Mouse (Mus musculus) limb, embryonic 12.5 days (tissue): Measurements from ENCODE around the gene Pthlh. TPM values are rescaled to one million over a fixed set of nuclear protein-coding genes. Genes with fewer than 3 reads are reported as not detected.

Source experiments
- ATAC-seq: fragments of 200-750 bp; cut with Nextera tagmentation; 2 replicates; pipeline ENCODE4 v1.8.0; 2017; ENCODE audit warnings: low read depth, moderate TSS enrichment; ENCODE audit not compliant: insufficient number of reproducible peaks, insufficient read depth, low FRiP score, low TSS enrichment
- H3K27ac ChIP-seq: fragments of 300-500 bp; sonication (generic); 2 replicates; pipeline ENCODE4 v1.5.1; 2016; ENCODE audit warnings: mild to moderate bottlenecking, moderate library complexity
- H3K27me3 ChIP-seq: fragments of 300-500 bp; sonication (generic); 2 replicates; pipeline ENCODE4 v1.6.1; 2016; ENCODE audit warnings: mild to moderate bottlenecking, moderate library complexity
- H3K36me3 ChIP-seq: fragments of 300-500 bp; sonication (generic); 2 replicates; pipeline ENCODE4 v1.6.1; 2016; ENCODE audit warnings: mild to moderate bottlenecking, moderate library complexity
- H3K4me1 ChIP-seq: fragments of 300-500 bp; sonication (generic); replicated peaks from 2 replicates; pipeline ENCODE4 v1.6.1; 2016
- H3K4me2 ChIP-seq: fragments of 300-500 bp; sonication (generic); 2 replicates; pipeline ENCODE4 v1.6.1; 2016; ENCODE audit warnings: mild to moderate bottlenecking, moderate library complexity
- H3K4me3 ChIP-seq: fragments of 300-500 bp; sonication (generic); replicated peaks from 2 replicates; pipeline ENCODE4 v1.5.1; 2016; ENCODE audit warnings: mild to moderate bottlenecking
- H3K9ac ChIP-seq: fragments of 300-500 bp; sonication (generic); replicated peaks from 2 replicates; pipeline ENCODE4 v1.6.1; 2016; ENCODE audit warnings: mild to moderate bottlenecking, moderate library complexity
- H3K9me3 ChIP-seq: fragments of 300-500 bp; sonication (generic); 2 replicates; pipeline ENCODE4 v1.6.1; 2016; ENCODE audit warnings: mild to moderate bottlenecking, moderate library complexity
- WGBS: fragments of 180-500 bp; shearing (Covaris S2); methylation state at CpG from one replicate; pipeline ENCODE4 v1.1.7; 2016; 5-methylcytosine and 5-hydroxymethylcytosine counted together
- polyA plus RNA-seq: library from polyadenylated mRNA; unstranded; fragments of >200 nt; fragmentation: Nextera tagmentation; extraction: Ambion mirVana; gene quantifications from 2 replicates; pipeline ENCODE4 v1.2.1, GENCODE M21; 2016

Gene Pthlh
- polyA plus RNA-seq, 1 experiment from 2014 or later: 5.4 TPM

GRCm38 (mm10) chr6:147260766-147261165, 3.2 kb downstream of the Pthlh start:
- Histone ChIP-seq H3K27ac (no peak overlapping the region), H3K36me3 (no peaks in the 10 kb centered on the region), H3K4me1 (peaks cover 18% of the 10 kb centered on the region), H3K9me3 (no peaks in the 10 kb centered on the region), H3K27me3 (peaks cover 42% of the 10 kb centered on the region), H3K4me3 (no peak overlapping the region), H3K4me2 (peak overlapping the region; percentile 24; the same call in 1 of the 2 replicates), H3K9ac (no peak overlapping the region)
- 79% methylated on average over 3 of the region's 3 CpGs for WGBS
- no peak for ATAC-seq

- Histone ChIP-seq H3K4me1 (0 out of 2 replicates have a peak, but pooled peaks cover 3% of the 10 kb centered on the region), H3K27me3 (no peaks in the 10 kb centered on the region; the same call in 1 of the 2 replicates), H3K9me3 (no peaks in the 10 kb centered on the region), H3K36me3 (no peaks in the 10 kb centered on the region), H3K27ac (no peak overlapping the region), H3K9ac (no peak overlapping the region), H3K4me3 (no peak overlapping the region), H3K4me2 (no peak overlapping the region)
- ATAC-seq: no peak
- WGBS: 84% methylated on average over 3 of the region's 3 CpGs
These were observed 16.2 kb downstream of the Pthlh start for GRCm38 (mm10) chr6:147247782-147248181.

- H3K27ac ChIP-seq: no peak overlapping the region
- H3K4me3 ChIP-seq: no peak overlapping the region
- no peak for ATAC-seq
- no peaks in the 10 kb centered on the region for H3K36me3 ChIP-seq
- no peak overlapping the region for H3K9ac ChIP-seq
- H3K9me3 ChIP-seq: no peaks in the 10 kb centered on the region
- H3K4me2 ChIP-seq: no peak overlapping the region
- no peaks in the 10 kb centered on the region; the same call in 1 of the 2 replicates for H3K27me3 ChIP-seq
- 0 out of 2 replicates have a peak, but pooled peaks cover 3% of the 10 kb centered on the region for H3K4me1 ChIP-seq
These were observed 19.7 kb downstream of the Pthlh start for GRCm38 (mm10) chr6:147244294-147244693.

- Histone ChIP-seq H3K9me3 (no peaks in the 10 kb centered on the region), H3K4me1 (0 out of 2 replicates have a peak, but pooled peaks cover 3% of the 10 kb centered on the region), H3K27ac (no peak overlapping the region), H3K4me2 (no peak overlapping the region), H3K4me3 (no peak overlapping the region), H3K27me3 (no peaks in the 10 kb centered on the region; the same call in 1 of the 2 replicates), H3K9ac (0 out of 2 replicates have a peak overlapping the region, but pooled peaks have one; percentile 23), H3K36me3 (no peaks in the 10 kb centered on the region)
- ATAC-seq: no peak
- WGBS: 55% methylated on average over 5 of the region's 5 CpGs
These were observed 20.3 kb downstream of the Pthlh start for GRCm38 (mm10) chr6:147243655-147244054.

- no peak for ATAC-seq
- no peaks in the 10 kb centered on the region for H3K9me3 ChIP-seq
- no peak overlapping the region for H3K9ac ChIP-seq
- WGBS: 71% methylated on average over 3 of the region's 3 CpGs
- no peak overlapping the region for H3K4me3 ChIP-seq
- no peaks in the 10 kb centered on the region for H3K36me3 ChIP-seq
- no peaks in the 10 kb centered on the region for H3K4me1 ChIP-seq
- no peak overlapping the region for H3K4me2 ChIP-seq
- no peaks in the 10 kb centered on the region; the same call in 1 of the 2 replicates for H3K27me3 ChIP-seq
- no peak overlapping the region for H3K27ac ChIP-seq
These were observed 22.4 kb downstream of the Pthlh start for GRCm38 (mm10) chr6:147241541-147241940.

GRCm38 (mm10) chr6:147240203-147240804, 23.7 kb downstream of the Pthlh start:
- Histone ChIP-seq H3K27me3 (no peaks in the 10 kb centered on the region), H3K4me2 (no peak overlapping the region), H3K36me3 (no peaks in the 10 kb centered on the region), H3K4me3 (no peak overlapping the region), H3K9me3 (no peaks in the 10 kb centered on the region), H3K4me1 (no peaks in the 10 kb centered on the region), H3K27ac (no peak overlapping the region), H3K9ac (no peak overlapping the region)
- 3% methylated on average over 4 of the region's 4 CpGs for WGBS
- no peak for ATAC-seq

- Histone ChIP-seq H3K27me3 (no peaks in the 10 kb centered on the region), H3K9me3 (no peaks in the 10 kb centered on the region), H3K27ac (no peak overlapping the region), H3K4me1 (no peaks in the 10 kb centered on the region), H3K36me3 (no peaks in the 10 kb centered on the region), H3K4me2 (no peak overlapping the region), H3K4me3 (no peak overlapping the region), H3K9ac (no peak overlapping the region)
- 93% methylated on average over 1 of the region's 1 CpGs for WGBS
- no peak for ATAC-seq
These were observed 37.3 kb downstream of the Pthlh start for GRCm38 (mm10) chr6:147226696-147227095.

GRCm38 (mm10) chr6:147219099-147219498, 44.9 kb downstream of the Pthlh start:
- ATAC-seq: no peak
- no peaks in the 10 kb centered on the region for H3K36me3 ChIP-seq
- no peaks in the 10 kb centered on the region for H3K27me3 ChIP-seq
- H3K9me3 ChIP-seq: no peaks in the 10 kb centered on the region
- H3K4me2 ChIP-seq: 0 out of 2 replicates have a peak overlapping the region, but pooled peaks have one; percentile 9
- peaks cover 12% of the 10 kb centered on the region for H3K4me1 ChIP-seq
- H3K9ac ChIP-seq: no peak overlapping the region
- 40% methylated on average over 5 of the region's 5 CpGs for WGBS
- H3K4me3 ChIP-seq: no peak overlapping the region
- H3K27ac ChIP-seq: no peak overlapping the region

- H3K4me2 ChIP-seq: no peak overlapping the region
- no peak overlapping the region for H3K27ac ChIP-seq
- no peaks in the 10 kb centered on the region for H3K36me3 ChIP-seq
- no peak for ATAC-seq
- 86% methylated on average over 1 of the region's 1 CpGs for WGBS
- H3K27me3 ChIP-seq: no peaks in the 10 kb centered on the region
- no peaks in the 10 kb centered on the region for H3K9me3 ChIP-seq
- no peak overlapping the region for H3K9ac ChIP-seq
- H3K4me3 ChIP-seq: no peak overlapping the region
- H3K4me1 ChIP-seq: peaks cover 12% of the 10 kb centered on the region
These were observed 47.8 kb downstream of the Pthlh start for GRCm38 (mm10) chr6:147216156-147216555.

- 0 out of 2 replicates have a peak overlapping the region, but pooled peaks have one; percentile 2 for H3K27ac ChIP-seq
- H3K4me2 ChIP-seq: no peak overlapping the region
- H3K36me3 ChIP-seq: no peaks in the 10 kb centered on the region
- H3K9me3 ChIP-seq: no peaks in the 10 kb centered on the region; the same call in 1 of the 2 replicates
- 45% methylated on average over 5 of the region's 5 CpGs for WGBS
- ATAC-seq: 0 out of 2 replicates have a peak, but pooled peaks have one; percentile 15
- peaks cover 9% of the 10 kb centered on the region; the same call in 1 of the 2 replicates for H3K4me1 ChIP-seq
- H3K4me3 ChIP-seq: no peak overlapping the region
- H3K27me3 ChIP-seq: no peaks in the 10 kb centered on the region
- no peak overlapping the region for H3K9ac ChIP-seq
These were observed 56.1 kb downstream of the Pthlh start for GRCm38 (mm10) chr6:147207821-147208330.
